Mouse (Mus musculus) neural tube, embryonic 13.5 days (tissue): Measurements from ENCODE around the gene Arfgap3. TPM values are rescaled to one million over a fixed set of nuclear protein-coding genes. Genes with fewer than 3 reads are reported as not detected.
"Not testable (repeated sequence)": the region's sequence is repeated elsewhere in the genome, so short reads cannot be mapped to it uniquely, and the experiment has no call there.

Source experiments
- ATAC-seq: fragments of 200-750 bp; cut with Nextera tagmentation; 2 replicates; pipeline ENCODE4 v1.8.0; 2017; ENCODE audit warnings: low read depth, mild to moderate bottlenecking, moderate TSS enrichment, moderate library complexity
- H3K27ac ChIP-seq: fragments of 300-500 bp; sonication (generic); replicated peaks from 2 replicates; pipeline ENCODE4 v1.5.1; 2015; ENCODE audit warnings: moderate library complexity, mild to moderate bottlenecking, inconsistent platforms
- H3K27me3 ChIP-seq: fragments of 300-500 bp; sonication (generic); 2 replicates; pipeline ENCODE4 v1.6.1; 2015; ENCODE audit warnings: mild to moderate bottlenecking, inconsistent platforms
- H3K36me3 ChIP-seq: fragments of 300-500 bp; sonication (generic); 2 replicates; pipeline ENCODE4 v1.6.1; 2015; ENCODE audit warnings: mild to moderate bottlenecking, inconsistent platforms
- H3K4me1 ChIP-seq: fragments of 300-500 bp; sonication (generic); replicated peaks from 2 replicates; pipeline ENCODE4 v1.6.1; 2015; ENCODE audit warnings: inconsistent platforms
- H3K4me2 ChIP-seq: fragments of 300-500 bp; sonication (generic); 2 replicates; pipeline ENCODE4 v1.6.1; 2015; ENCODE audit warnings: inconsistent platforms, mild to moderate bottlenecking, moderate library complexity
- H3K4me3 ChIP-seq: fragments of 300-500 bp; sonication (generic); 2 replicates; pipeline ENCODE4 v1.5.1; 2015; ENCODE audit warnings: mild to moderate bottlenecking, inconsistent platforms
- H3K9ac ChIP-seq: fragments of 300-500 bp; sonication (generic); 2 replicates; pipeline ENCODE4 v1.6.1; 2015; ENCODE audit warnings: moderate library complexity, mild to moderate bottlenecking, inconsistent platforms
- H3K9me3 ChIP-seq: fragments of 300-500 bp; sonication (generic); 2 replicates; pipeline ENCODE4 v1.6.1; 2016; ENCODE audit warnings: inconsistent platforms
- WGBS: fragments of 180-500 bp; shearing (Covaris S2); methylation state at CpG from one replicate; pipeline ENCODE4 v1.1.7; 2015; 5-methylcytosine and 5-hydroxymethylcytosine counted together
- polyA plus RNA-seq: library from polyadenylated mRNA; unstranded; fragments of >200 nt; fragmentation: Nextera tagmentation; extraction: Ambion mirVana; gene quantifications from 2 replicates; pipeline ENCODE4 v1.2.1, GENCODE M21; 2015

Gene Arfgap3
- polyA plus RNA-seq, 1 experiment from 2014 or later = 39.6 TPM

GRCm38 (mm10) chr15:83365697-83366096, 15.7 kb upstream of the Arfgap3 start:
- ATAC-seq = no peak
- no peak overlapping the region for H3K4me3 ChIP-seq
- H3K27ac ChIP-seq = no peak overlapping the region
- peaks cover 7% of the 10 kb centered on the region for H3K4me1 ChIP-seq
- H3K9ac ChIP-seq = no peak overlapping the region
- no peaks in the 10 kb centered on the region for H3K9me3 ChIP-seq
- no peaks in the 10 kb centered on the region for H3K36me3 ChIP-seq
- no peak overlapping the region for H3K4me2 ChIP-seq
- peaks cover 8% of the 10 kb centered on the region for H3K27me3 ChIP-seq

- H3K4me1 ChIP-seq = peaks cover 7% of the 10 kb centered on the region
- 71% methylated on average over 3 of the region's 3 CpGs for WGBS
- no peak overlapping the region for H3K27ac ChIP-seq
- H3K9ac ChIP-seq = no peak overlapping the region
- H3K9me3 ChIP-seq = no peaks in the 10 kb centered on the region
- peaks cover 8% of the 10 kb centered on the region for H3K27me3 ChIP-seq
- no peak overlapping the region for H3K4me3 ChIP-seq
- no peak for ATAC-seq
- H3K36me3 ChIP-seq = no peaks in the 10 kb centered on the region
- H3K4me2 ChIP-seq = no peak overlapping the region
These were observed 14.1 kb upstream of the Arfgap3 start for GRCm38 (mm10) chr15:83364194-83364593.

DNA sequence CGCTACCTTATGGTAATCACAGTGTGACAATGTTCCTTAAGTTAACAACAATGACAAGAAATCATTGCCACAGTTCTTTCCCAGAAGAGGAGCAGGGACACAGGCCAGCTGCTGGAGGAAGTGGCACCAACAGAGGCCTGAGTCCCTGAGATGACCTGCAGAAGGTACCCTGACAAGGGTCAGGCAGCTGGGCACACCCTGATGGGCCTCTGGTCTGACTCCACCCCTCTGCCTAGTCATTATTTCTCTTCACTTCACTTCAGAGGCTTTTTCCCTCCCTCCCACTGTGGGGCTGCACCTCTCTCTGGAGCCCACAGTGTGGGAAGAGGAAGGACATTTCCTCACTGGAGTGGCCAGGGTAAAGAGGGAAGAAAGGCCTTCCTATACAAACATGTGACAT, 12.8 kb upstream of the Arfgap3 start:
- 76% methylated on average over 1 of the region's 1 CpGs for WGBS
- not testable (repeated sequence) for H3K4me2 ChIP-seq, H3K9ac ChIP-seq, H3K36me3 ChIP-seq, H3K4me3 ChIP-seq, H3K4me1 ChIP-seq, H3K27me3 ChIP-seq, H3K27ac ChIP-seq, ATAC-seq, H3K9me3 ChIP-seq

- 52% methylated on average over 5 of the region's 5 CpGs for WGBS
- not testable (repeated sequence) for H3K27me3 ChIP-seq, ATAC-seq, H3K36me3 ChIP-seq, H3K4me1 ChIP-seq, H3K4me2 ChIP-seq, H3K9ac ChIP-seq, H3K4me3 ChIP-seq, H3K9me3 ChIP-seq, H3K27ac ChIP-seq
These were observed 10.9 kb upstream of the Arfgap3 start for GRCm38 (mm10) chr15:83360899-83361298.

GRCm38 (mm10) chr15:83360140-83360539, 10.1 kb upstream of the Arfgap3 start:
- 83% methylated on average over 3 of the region's 3 CpGs for WGBS

DNA sequence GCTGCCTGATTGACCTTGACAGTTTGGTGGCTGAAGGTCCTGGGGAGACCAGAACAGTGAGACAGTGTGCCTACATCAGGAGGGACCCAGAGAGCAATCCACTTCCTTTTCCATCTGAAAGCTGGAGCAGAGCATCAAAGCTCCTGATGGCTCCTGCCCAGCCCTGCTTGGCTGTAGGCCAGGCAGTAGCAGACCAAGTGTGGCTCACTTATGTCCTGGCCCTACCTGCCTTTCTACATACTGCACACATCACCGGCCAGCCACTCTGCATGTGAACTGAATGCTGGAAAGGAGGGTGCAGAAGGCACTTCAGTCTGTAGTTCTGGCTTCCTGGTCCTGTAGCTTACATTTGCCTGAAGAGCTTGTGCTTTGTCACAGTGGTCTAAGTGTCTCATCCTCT, 8.4 kb upstream of the Arfgap3 start:
- no peak for ATAC-seq
- Histone ChIP-seq H3K9me3 (no peaks in the 10 kb centered on the region), H3K4me2 (no peak overlapping the region), H3K27me3 (no peaks in the 10 kb centered on the region), H3K4me1 (no peaks in the 10 kb centered on the region), H3K9ac (no peak overlapping the region), H3K36me3 (no peaks in the 10 kb centered on the region), H3K4me3 (no peak overlapping the region), H3K27ac (no peak overlapping the region)
- 80% methylated on average over 1 of the region's 1 CpGs for WGBS

More at GRCm38 (mm10) chr15:83360140-83360539, 10.1 kb upstream of the Arfgap3 start:
- ATAC-seq = no peak
- no peaks in the 10 kb centered on the region for H3K27me3 ChIP-seq
- no peak overlapping the region for H3K4me3 ChIP-seq
- H3K9ac ChIP-seq = no peak overlapping the region
- no peak overlapping the region for H3K27ac ChIP-seq
- H3K9me3 ChIP-seq = no peaks in the 10 kb centered on the region
- no peaks in the 10 kb centered on the region for H3K4me1 ChIP-seq
- no peaks in the 10 kb centered on the region for H3K36me3 ChIP-seq
- H3K4me2 ChIP-seq = no peak overlapping the region

- H3K4me2 ChIP-seq = no peak overlapping the region
- no peaks in the 10 kb centered on the region for H3K9me3 ChIP-seq
- H3K36me3 ChIP-seq = 0 out of 2 replicates have a peak, but pooled peaks cover under 1% of the 10 kb centered on the region
- no peak for ATAC-seq
- no peak overlapping the region for H3K4me3 ChIP-seq
- H3K27ac ChIP-seq = no peak overlapping the region
- H3K9ac ChIP-seq = no peak overlapping the region
- peaks cover 17% of the 10 kb centered on the region for H3K4me1 ChIP-seq
- no peaks in the 10 kb centered on the region for H3K27me3 ChIP-seq
- 90% methylated on average over 4 of the region's 4 CpGs for WGBS
These were observed 1.5 kb upstream of the Arfgap3 start for GRCm38 (mm10) chr15:83351546-83351945.

DNA sequence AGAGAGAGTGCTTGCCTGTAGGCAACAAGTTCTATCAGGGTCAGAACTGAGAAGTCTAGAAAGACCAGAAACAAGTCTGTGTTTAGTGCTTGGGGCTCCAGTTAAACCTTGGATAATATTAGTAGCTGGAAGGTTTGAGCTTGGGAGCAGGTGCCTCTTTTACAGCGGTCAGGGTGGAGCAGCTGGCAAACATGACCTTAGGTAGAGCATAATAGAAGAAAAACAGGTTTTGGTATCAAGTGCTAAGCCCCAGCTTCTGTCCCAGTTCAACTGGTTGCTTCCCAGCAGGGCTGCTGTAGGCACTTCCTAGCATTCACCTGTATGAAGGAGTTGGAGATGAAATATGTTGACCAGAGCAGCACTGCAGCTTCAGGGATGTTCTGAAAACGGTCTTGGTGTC, 812 bp upstream of the Arfgap3 start:
- 0 out of 2 replicates have a peak, but pooled peaks cover 6% of the 10 kb centered on the region for H3K36me3 ChIP-seq
- H3K9me3 ChIP-seq = no peaks in the 10 kb centered on the region
- H3K4me3 ChIP-seq = 0 out of 2 replicates have a peak overlapping the region, but pooled peaks have one; percentile 87
- H3K27me3 ChIP-seq = no peaks in the 10 kb centered on the region
- H3K9ac ChIP-seq = peak overlapping the region; percentile 67
- H3K27ac ChIP-seq = no peak overlapping the region
- H3K4me2 ChIP-seq = peak overlapping the region; percentile 73
- no peak for ATAC-seq
- peaks cover 17% of the 10 kb centered on the region for H3K4me1 ChIP-seq
- 66% methylated on average over 2 of the region's 2 CpGs for WGBS

- Histone ChIP-seq H3K36me3 (0 out of 2 replicates have a peak, but pooled peaks cover 6% of the 10 kb centered on the region), H3K9me3 (no peaks in the 10 kb centered on the region), H3K27ac (peak overlapping the region; percentile 67), H3K27me3 (no peaks in the 10 kb centered on the region), H3K9ac (peak overlapping the region; percentile 95), H3K4me3 (peak overlapping the region; percentile 87), H3K4me1 (peaks cover 20% of the 10 kb centered on the region), H3K4me2 (peak overlapping the region; percentile 73)
- WGBS = 21% methylated on average over 8 of the region's 8 CpGs
- peak; percentile 58 for ATAC-seq
These were observed 658 bp downstream of the Arfgap3 start for GRCm38 (mm10) chr15:83349225-83349953.

DNA sequence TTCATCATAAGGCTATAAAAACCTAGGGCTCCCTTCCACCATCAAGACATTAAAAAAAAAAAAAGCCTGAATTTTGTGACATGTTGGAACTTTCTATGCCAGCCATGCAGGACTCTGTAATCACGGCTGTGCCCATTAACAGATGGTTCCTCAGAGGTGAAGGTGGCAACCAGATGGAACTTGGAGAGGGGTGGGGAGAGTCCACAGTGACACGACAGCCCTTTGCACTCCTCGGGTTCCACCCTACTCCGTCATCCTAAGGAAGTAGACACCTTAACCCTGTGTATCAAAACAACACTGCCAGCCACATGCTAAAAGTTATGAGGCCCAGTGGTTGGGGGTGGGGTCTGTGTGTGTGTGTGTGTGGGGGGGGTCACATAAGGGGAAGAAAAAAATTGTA, 1.3 kb downstream of the Arfgap3 start:
- 84% methylated on average over 4 of the region's 4 CpGs for WGBS
- Histone ChIP-seq H3K4me3 (peak overlapping the region; percentile 87), H3K9me3 (no peaks in the 10 kb centered on the region), H3K9ac (peak overlapping the region; percentile 95), H3K27me3 (no peaks in the 10 kb centered on the region), H3K36me3 (0 out of 2 replicates have a peak, but pooled peaks cover 6% of the 10 kb centered on the region), H3K4me1 (peaks cover 24% of the 10 kb centered on the region), H3K27ac (no peak overlapping the region), H3K4me2 (peak overlapping the region; percentile 73)
- no peak for ATAC-seq

- no peak for ATAC-seq
- WGBS = 87% methylated on average over 15 of the region's 15 CpGs
- H3K27ac ChIP-seq = no peak overlapping the region
- peaks cover 24% of the 10 kb centered on the region for H3K4me1 ChIP-seq
- H3K4me3 ChIP-seq = no peak overlapping the region
- peaks cover 19% of the 10 kb centered on the region for H3K36me3 ChIP-seq
- H3K4me2 ChIP-seq = no peak overlapping the region
- H3K9me3 ChIP-seq = no peaks in the 10 kb centered on the region
- H3K27me3 ChIP-seq = no peaks in the 10 kb centered on the region
- no peak overlapping the region for H3K9ac ChIP-seq
These were observed 4.0 kb downstream of the Arfgap3 start for GRCm38 (mm10) chr15:83345898-83346529.

DNA sequence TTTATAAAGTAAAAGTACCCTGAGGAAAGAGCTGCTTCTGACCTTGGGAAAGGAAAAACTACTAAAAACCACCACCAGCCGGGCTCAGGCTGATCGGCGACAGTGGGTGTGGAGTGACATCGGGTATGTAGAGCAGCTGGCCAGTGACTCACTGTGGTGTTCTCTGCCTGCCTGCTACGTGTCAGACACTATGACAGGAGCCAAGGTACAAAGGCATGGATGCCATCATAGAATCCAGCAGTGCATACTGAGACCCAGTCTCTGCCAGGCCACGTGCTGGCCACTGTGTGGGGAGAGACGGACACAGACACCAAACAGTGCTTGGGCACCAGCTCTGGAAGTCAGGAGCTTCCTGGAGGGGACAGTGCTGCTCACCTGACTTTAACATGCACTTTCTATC, 5.1 kb downstream of the Arfgap3 start:
- H3K36me3 ChIP-seq = peaks cover 30% of the 10 kb centered on the region
- H3K4me2 ChIP-seq = no peak overlapping the region
- no peak overlapping the region for H3K27ac ChIP-seq
- H3K4me3 ChIP-seq = no peak overlapping the region
- H3K9ac ChIP-seq = no peak overlapping the region
- H3K27me3 ChIP-seq = no peaks in the 10 kb centered on the region
- H3K4me1 ChIP-seq = peaks cover 27% of the 10 kb centered on the region
- WGBS = 83% methylated on average over 7 of the region's 7 CpGs
- ATAC-seq = no peak
- no peaks in the 10 kb centered on the region for H3K9me3 ChIP-seq
